Mouse (Mus musculus) heart, postnatal 0 days (tissue): Measurements from ENCODE around the gene Rnf113a1.
"Not testable (repeated sequence)": the region's sequence is repeated elsewhere in the genome, so short reads cannot be mapped to it uniquely, and the experiment has no call there.

Experiments
- CTCF ChIP-seq: IDR thresholded peaks from 2 replicates; pipeline ENCODE4 v1.5.1; 2016; ENCODE audit warnings: antibody characterized with exemption, control low read depth, low read depth
- EP300 ChIP-seq: IDR thresholded peaks from 2 replicates; pipeline ENCODE4 v1.6.1; 2016; ENCODE audit warnings: antibody characterized with exemption, low read depth

DNA sequence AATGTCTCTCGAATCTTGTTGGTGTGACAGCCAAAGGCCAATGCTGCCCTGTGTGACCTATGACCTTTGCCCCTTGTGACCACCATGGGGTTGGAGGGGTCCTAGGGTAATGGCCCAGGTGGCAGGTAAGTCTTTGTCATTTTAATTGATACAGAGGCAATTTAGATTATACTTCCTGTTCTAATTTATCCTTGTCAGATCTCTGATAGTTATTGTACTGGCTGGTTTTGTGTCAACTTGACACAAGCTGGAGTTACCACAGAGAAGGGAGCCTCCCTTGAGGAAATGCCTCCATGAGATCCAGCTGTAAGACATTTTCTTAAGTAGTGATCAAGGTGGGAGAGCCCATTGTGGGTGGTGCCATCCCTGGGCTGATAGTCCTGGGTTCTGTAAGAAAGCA is 31.1 kb downstream of the Rnf113a1 start, which contains the start of gene Rhox1:
- not testable (repeated sequence) for TF ChIP-seq CTCF, EP300
